Mouse (Mus musculus) activated CD4-positive, CD25-positive, alpha-beta regulatory T cell, adult 9 weeks (primary cell): ENCODE results near the gene Olfr1058. TPM values are rescaled to one million over a fixed set of nuclear protein-coding genes. Genes with fewer than 3 reads are reported as not detected.

Experiments used
- polyA plus RNA-seq: library from polyadenylated mRNA; unstranded; fragments of 100-300 nt; shearing (Covaris generic); gene quantifications from one replicate; pipeline ENCODE4 v1.2.1, GENCODE M21; 2017

The Olfr1058 gene
- polyA plus RNA-seq: not detected

DNA sequence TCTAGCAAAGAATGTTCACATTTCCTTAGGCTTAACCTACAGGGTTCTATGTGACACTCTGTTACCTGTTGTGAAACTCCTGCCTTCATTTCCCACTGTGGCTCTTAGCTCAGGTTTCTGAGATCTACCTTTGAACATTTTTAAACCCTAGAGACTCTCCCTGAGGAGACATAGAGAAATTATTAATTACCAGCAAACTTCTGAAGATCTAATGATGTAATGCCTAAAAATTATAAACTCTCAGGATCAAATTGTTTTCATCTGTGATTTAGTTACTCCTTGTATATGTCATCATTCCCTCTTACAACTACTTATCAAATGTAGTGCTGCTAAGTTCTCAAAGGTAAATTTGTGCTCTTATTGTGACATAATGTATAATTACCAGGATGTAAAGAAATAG is at the start of gene Olfr1058:
Olfr1058 (minus strand) TSS at position 101 of the 400 bp plus-strand sequence.

DNA sequence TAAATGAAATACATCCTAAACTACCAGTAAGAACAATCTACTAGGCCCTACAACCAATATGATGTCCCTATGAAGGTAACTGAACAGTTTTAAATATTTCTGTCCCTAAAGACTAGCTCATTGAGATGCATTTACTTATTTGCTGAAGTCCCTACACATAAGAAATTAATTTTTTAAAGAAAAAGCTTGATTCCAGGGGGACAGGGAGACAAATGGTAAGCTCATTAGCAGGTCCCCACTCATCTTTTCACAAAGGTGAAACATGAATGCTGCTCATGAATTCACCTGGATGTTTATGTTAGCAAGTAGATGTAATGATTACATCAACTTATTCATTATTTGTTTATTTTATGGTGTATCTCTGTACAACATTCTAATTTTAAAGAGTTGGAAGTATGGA is 38.3 kb upstream of the Olfr1058 start, which contains the start of gene Olfr1062:
Olfr1062 (minus strand) TSS at position 101 of the 400 bp plus-strand sequence.

DNA sequence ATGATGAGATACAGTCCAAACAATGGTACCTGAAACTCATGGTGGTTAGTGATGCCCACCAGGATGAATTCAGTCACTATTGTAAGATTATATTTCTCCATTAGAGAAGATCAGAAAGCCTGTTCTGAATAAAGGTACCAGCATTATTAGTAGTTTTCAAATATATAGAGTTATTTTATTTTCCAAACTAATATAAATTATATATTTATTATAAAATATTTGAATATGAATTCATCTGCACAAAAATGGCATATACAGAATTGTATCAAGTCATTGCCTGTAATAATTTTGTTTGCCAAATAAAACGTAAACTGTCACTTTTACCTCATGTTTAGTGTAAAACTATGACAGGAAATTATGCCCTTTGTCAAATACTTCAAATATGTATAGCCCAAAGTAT is 25.6 kb upstream of the Olfr1058 start, which contains the start of gene Olfr1061:
Olfr1061 (minus strand) TSS at position 101 of the 400 bp plus-strand sequence.

DNA sequence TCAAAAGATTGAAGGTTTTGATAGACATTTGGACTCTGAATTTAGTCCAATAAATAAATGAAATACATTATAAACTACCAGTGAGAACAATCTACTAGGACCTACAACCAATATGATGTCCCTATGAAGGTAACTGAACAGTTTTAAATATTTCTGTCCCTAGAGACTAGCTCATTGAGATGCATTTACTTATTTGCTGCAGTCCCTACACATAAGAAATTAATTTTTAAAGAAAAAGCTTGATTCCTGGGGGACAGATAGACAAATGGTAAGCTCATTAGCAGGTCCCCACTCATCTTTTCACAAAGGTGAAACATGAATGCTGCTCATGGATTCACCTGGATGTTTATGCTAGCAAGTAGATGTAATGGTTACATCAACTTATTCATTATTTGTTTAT is 10.1 kb downstream of the Olfr1058 start, which contains the start of gene Olfr1057:
Olfr1057 (minus strand) TSS at position 101 of the 400 bp plus-strand sequence.

DNA sequence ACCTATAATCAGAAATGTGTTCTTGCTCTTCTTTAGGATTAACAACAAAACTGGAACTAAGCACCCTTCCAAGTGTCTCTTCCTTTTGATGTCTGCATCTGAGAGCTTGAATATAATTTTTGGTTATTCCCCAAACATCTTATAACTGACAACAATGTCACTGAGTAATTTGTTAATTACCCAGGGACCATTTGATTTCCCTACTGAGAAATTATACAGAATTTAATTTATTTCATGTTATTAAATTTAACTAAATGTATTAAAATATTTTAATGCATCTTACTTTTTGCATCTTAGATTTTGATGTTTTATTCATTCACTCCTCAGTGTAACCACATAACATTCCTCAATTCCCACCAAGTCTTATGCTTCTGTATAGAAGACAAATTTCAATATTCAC is 26.0 kb downstream of the Olfr1058 start, which contains the start of gene Olfr1056:
Olfr1056 (minus strand) TSS at position 101 of the 400 bp plus-strand sequence.

DNA sequence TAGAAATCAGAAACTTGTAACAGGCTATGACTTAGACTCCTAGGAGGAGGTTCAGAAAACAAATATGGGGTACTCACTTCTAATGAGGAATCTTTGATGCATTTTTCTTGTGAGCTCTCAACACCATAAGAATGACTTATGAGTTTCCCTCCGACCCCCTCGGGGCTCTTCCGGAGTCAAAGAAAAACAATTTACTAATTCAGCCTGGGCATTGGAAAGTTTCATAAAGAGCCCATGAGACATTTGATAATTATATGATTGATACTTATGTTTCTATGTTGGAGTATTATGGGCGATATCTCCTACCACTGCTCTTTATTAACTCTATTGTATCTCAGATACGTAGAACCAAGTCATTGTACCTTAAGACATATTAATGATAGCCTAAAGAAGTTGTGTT is 38.2 kb downstream of the Olfr1058 start, which contains the start of gene Olfr1055:
Olfr1055 (minus strand) TSS at position 101 of the 400 bp plus-strand sequence.

DNA sequence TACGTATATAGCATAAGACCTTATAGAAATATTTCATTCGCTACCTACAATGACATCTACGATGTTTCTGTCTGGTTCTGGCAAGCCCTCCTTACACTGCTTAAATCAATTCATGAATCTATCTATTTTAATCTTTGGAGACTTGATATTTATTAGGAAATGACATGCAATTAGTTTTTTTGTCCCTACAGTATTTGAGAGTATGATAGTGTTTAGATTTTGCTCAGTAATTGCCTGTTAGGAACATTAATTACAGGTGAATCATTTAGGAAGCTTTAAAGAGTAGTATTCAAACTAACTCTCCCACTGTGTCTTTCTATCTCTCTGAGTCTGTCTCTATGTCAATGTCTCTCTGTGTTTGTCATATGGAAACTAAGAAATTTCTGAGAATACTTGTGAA is 53.0 kb downstream of the Olfr1058 start, which contains the start of gene Olfr1054:
Olfr1054 (minus strand) TSS at position 101 of the 400 bp plus-strand sequence.

Other genes starting within 250 kb of the Olfr1058 start
- gene Olfr1040, start 241.8 kb downstream of the Olfr1058 start, polyA plus RNA-seq: not detected
- not detected for gene Olfr1042, start 226.7 kb downstream of the Olfr1058 start, polyA plus RNA-seq
- not detected for gene Olfr1043, start 221.0 kb downstream of the Olfr1058 start, polyA plus RNA-seq
- not detected for gene Olfr1044, start 210.7 kb downstream of the Olfr1058 start, polyA plus RNA-seq
- not detected for gene Olfr52, start 202.9 kb downstream of the Olfr1058 start, polyA plus RNA-seq
- not detected for gene Olfr1045, start 185.6 kb downstream of the Olfr1058 start, polyA plus RNA-seq
- not detected for gene Olfr1046, start 169.2 kb downstream of the Olfr1058 start, polyA plus RNA-seq
- not detected for gene Olfr1047, start 157.2 kb downstream of the Olfr1058 start, polyA plus RNA-seq
- not detected for gene Olfr1048, start 148.3 kb downstream of the Olfr1058 start, polyA plus RNA-seq
- gene Olfr1049, start 130.2 kb downstream of the Olfr1058 start, polyA plus RNA-seq: not detected
- gene Olfr1051, start 109.5 kb downstream of the Olfr1058 start, polyA plus RNA-seq: not detected
- not detected for gene Olfr1052, start 96.1 kb downstream of the Olfr1058 start, polyA plus RNA-seq
- not detected for gene Olfr1053, start 73.3 kb downstream of the Olfr1058 start, polyA plus RNA-seq
- gene Olfr1054, start 53.1 kb downstream of the Olfr1058 start, polyA plus RNA-seq: not detected
- gene Olfr1055, start 38.3 kb downstream of the Olfr1058 start, polyA plus RNA-seq: not detected
- gene Olfr1056, start 26.1 kb downstream of the Olfr1058 start, polyA plus RNA-seq: not detected
- gene Olfr1057, start 10.2 kb downstream of the Olfr1058 start, polyA plus RNA-seq: not detected
- not detected for gene Olfr1061, start 25.5 kb upstream of the Olfr1058 start, polyA plus RNA-seq
- gene Olfr1062, start 38.2 kb upstream of the Olfr1058 start, polyA plus RNA-seq: not detected
- not detected for gene Olfr1065, start 62.0 kb upstream of the Olfr1058 start, polyA plus RNA-seq
- not detected for gene Olfr1066, start 67.7 kb upstream of the Olfr1058 start, polyA plus RNA-seq
- gene Olfr228, start 98.8 kb upstream of the Olfr1058 start, polyA plus RNA-seq: not detected
- gene Olfr1076, start 119.9 kb upstream of the Olfr1058 start, polyA plus RNA-seq: not detected
- not detected for gene Olfr1079, start 153.9 kb upstream of the Olfr1058 start, polyA plus RNA-seq
- not detected for gene Olfr1080, start 169.7 kb upstream of the Olfr1058 start, polyA plus RNA-seq
- not detected for gene Olfr1082, start 210.4 kb upstream of the Olfr1058 start, polyA plus RNA-seq